Mouse (Mus musculus): ENCODE measurements at regions not wholly inside any gene's neighbourhood (a gene's known extent, or its start where the extent isn't known, plus 50 kb on each side); places are given as distances from the start of the nearest gene placed in this dataset.

- intact Hi-C loops (cut with DNase I) = no loop called here
- no peak for DNase-seq (ENCODE audit: low spot score in 2 of 2)
These were observed 129.0 kb downstream of the Bod1 start for GRCm38 (mm10) chr11:31542635-31543219.

- DNase-seq (ENCODE audit: low spot score in 2 of 2) = no peak
- intact Hi-C loops (cut with DNase I) = no loop called here
These were observed 130.3 kb downstream of the Bod1 start for GRCm38 (mm10) chr11:31541425-31541824.

DNA sequence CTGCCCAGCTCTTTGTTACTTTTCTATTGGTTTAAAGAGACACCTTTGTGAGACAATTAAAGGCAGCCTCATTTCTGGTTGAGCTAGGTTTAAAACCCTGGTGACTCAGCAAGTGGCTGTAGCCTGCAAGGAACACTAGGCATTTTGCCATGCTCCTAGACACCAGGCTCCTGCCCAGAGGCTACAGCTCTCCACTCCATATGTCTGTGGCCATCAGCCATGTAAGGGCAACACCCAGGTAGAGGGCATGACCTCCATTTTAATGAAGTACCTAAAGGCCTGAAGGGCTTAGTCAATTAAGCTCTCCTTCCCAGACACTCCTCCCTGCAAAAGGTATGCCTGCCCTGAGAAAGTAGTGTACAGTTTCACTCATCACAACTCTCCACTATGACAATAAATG, 130.9 kb downstream of the Bod1 start:
- intact Hi-C loops (cut with DNase I) = no loop called here
- DNase-seq (ENCODE audit: low spot score in 2 of 2) = no peak

DNA sequence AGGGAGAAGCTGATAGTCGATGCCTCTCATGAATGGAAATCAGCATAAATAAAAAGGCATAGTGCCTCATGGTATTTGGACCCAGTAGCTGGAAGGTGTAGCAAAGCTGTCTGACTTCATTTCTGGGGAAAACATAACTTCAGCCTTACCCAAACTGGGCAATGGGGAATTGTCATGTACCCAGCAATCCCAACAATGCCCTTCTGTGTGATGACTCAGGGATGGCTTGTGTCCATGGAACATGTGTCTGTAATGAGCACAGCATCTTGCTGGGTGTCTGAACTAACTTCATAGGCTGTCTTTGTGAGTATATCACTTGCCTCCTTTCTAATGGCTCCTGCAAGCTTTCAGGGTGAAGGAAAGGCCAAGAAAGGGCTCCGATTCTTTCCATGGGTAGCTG, 140.3 kb downstream of the Bod1 start:
- no peak for DNase-seq (ENCODE audit: low spot score in 2 of 2)
- intact Hi-C loops (cut with DNase I) = no loop called here

- DNase-seq (ENCODE audit: low spot score in 2 of 2) = no peak
- intact Hi-C loops (cut with DNase I) = no loop called here
These were observed 140.8 kb downstream of the Bod1 start for GRCm38 (mm10) chr11:31530851-31531250.

DNA sequence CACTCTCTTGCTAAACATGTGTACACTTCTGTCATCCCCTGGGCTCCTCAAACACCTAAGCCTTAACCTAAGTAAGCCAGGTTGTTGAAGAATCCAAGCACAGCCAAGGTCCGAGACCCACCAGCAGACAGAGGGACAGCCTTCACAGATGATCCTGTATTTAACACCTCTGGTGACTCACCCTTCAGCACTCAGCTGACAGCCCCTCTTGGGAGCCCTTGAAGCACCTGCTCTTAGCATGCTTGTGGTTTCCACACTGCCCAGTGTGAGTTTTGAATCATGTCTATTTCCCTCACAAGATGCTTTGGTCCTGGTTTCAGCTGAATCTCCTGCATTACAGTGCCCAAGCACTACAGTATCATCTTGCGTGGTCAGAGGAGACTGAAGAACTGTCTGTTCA, 142.0 kb downstream of the Bod1 start:
- intact Hi-C loops (cut with DNase I) = no loop called here

DNA sequence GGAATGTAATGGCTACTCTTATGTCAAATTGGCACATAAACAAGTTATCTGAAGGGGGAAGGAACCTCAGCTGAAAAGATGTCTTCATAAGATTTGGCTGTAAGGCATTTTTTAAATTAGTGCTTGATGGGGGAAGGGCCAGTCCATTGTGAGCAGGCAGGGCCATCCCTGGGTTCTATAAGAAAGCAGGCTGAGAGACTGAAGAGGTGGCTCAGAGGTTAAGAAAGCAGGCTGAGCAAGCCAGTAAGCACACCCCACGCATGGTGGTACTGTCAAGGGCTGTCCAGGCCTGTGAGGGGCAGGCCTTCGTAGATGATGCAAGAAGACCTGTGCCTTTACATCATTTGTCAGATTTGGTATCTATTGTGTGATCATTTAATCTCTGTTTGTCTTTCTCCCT, 147.0 kb downstream of the Bod1 start:
- intact Hi-C loops (cut with DNase I) = no loop called here

More for the DNA sequence above, 142.0 kb downstream of the Bod1 start:
- no peak for DNase-seq (ENCODE audit: low spot score in 2 of 2)

GRCm38 (mm10) chr11:31524065-31524618, 147.5 kb downstream of the Bod1 start:
- intact Hi-C loops (cut with DNase I) = no loop called here
- no peak for DNase-seq (ENCODE audit: low spot score in 2 of 2)

More for the DNA sequence above, 147.0 kb downstream of the Bod1 start:
- no peak for DNase-seq (ENCODE audit: low spot score in 2 of 2)

GRCm38 (mm10) chr11:31522127-31522526, 149.6 kb downstream of the Bod1 start:
- intact Hi-C loops (cut with DNase I) = no loop called here

DNA sequence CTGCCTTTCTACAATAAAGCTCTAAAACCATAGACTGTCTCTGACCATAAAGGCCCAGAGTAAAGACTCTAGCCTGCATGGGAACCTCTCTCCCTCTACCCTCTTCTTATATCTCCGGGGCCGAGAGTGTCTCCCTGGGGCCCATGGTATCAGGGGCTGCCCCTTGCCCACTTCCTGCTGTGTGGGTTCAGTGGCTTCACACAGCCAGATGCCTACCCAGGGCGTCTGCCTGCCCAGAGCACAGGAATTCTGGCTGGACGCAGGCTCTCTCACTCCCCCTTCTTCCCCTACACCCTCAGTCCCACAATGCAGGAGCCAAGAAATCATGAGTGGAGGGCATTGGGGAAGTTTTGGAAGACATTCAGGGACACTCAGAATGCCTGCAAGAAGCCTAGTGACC, 150.8 kb downstream of the Bod1 start:
- intact Hi-C loops (cut with DNase I) = no loop called here
- no peak for DNase-seq (ENCODE audit: low spot score in 2 of 2)

More at GRCm38 (mm10) chr11:31522127-31522526, 149.6 kb downstream of the Bod1 start:
- no peak for DNase-seq (ENCODE audit: low spot score in 2 of 2)

DNA sequence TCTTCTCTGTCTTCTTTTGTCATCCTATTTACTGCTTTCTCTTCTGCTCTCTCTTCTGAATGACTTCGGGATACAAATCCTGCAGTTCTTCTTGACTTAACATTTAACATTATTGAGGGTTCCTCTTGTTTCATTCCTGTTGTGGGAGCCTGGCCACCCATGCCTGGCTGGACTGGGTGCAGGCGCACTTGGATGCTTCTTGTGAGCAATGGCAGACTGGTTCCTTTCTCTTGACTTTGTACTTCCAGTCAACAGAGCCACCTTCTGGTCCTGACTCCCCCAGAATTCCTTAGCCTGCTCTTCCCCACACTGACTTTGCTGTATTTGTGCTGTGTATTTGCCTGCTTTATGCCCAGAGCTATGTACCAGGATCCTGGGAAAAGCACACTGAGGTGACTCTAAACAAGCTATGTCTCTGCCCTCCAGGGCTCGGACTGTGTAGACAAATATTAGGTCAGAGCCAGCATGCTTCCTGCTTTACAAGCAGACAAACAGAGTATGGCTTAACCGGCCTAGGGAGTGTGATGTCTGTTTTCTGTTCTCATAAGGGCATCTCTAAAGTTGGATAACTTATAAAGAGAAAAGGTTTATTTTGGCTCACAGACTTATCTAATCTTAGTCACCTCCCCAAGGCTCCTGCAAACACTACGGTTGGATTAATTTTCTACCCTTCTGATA, 133.5 kb upstream of the Stc2 start:
- intact Hi-C loops (cut with DNase I) = no loop called here
- no peak for DNase-seq (ENCODE audit: low spot score in 2 of 2)

DNA sequence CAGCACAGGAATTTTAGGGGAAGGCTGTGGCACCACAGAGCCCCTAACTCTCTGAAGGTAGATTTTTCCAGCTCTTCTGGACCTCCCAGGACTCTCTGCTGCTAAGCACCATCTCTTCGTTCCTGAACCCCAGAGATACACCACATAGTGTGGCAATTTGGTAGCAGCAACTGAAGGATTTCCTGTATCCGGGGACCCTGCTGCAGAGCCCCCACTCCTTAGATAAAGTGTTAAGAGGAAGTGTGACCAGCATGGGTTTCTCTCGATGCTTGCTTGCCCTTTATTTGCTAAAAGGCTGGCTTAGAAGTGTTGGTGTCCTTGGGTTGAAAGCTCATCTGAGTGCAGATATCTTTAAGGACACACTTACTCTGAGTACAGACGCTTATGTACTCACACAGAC, 115.6 kb upstream of the Stc2 start:
- DNase-seq (ENCODE audit: low spot score in 2 of 2) = no peak
- intact Hi-C loops (cut with DNase I) = no loop called here

- DNase-seq (ENCODE audit: low spot score in 2 of 2) = no peak
- intact Hi-C loops (cut with DNase I) = no loop called here
These were observed 111.1 kb upstream of the Stc2 start for GRCm38 (mm10) chr11:31481057-31481340.

GRCm38 (mm10) chr11:31480225-31481056, 110.6 kb upstream of the Stc2 start:
- DNase-seq (ENCODE audit: low spot score in 2 of 2) = no peak
- intact Hi-C loops (cut with DNase I) = no loop called here

- intact Hi-C loops (cut with DNase I) = no loop called here
- DNase-seq (ENCODE audit: low spot score in 2 of 2) = no peak
These were observed 107.9 kb upstream of the Stc2 start for GRCm38 (mm10) chr11:31477763-31478162.

DNA sequence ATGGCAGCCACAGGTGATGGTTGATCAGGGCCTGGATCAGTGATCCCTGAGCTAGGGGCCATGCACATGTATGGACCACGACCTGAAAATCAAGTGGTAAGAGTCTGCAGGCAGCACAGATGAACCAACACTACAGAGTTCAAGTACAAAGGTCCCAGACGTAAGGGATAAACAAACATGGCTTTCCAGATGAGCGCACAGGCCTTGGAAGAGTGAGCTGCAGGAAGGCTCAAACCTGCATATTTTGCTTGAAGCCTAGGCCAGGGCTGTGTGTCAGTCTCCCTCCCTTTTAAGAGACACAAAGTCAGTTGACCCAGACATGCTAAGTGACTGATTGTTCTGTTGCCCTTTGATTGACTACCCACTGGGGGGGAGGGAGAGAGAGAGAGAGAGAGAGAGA, 107.2 kb upstream of the Stc2 start:
- no peak for DNase-seq (ENCODE audit: low spot score in 2 of 2)
- intact Hi-C loops (cut with DNase I) = no loop called here

- intact Hi-C loops (cut with DNase I) = no loop called here
These were observed 103.1 kb upstream of the Stc2 start for GRCm38 (mm10) chr11:31473017-31473416.

DNA sequence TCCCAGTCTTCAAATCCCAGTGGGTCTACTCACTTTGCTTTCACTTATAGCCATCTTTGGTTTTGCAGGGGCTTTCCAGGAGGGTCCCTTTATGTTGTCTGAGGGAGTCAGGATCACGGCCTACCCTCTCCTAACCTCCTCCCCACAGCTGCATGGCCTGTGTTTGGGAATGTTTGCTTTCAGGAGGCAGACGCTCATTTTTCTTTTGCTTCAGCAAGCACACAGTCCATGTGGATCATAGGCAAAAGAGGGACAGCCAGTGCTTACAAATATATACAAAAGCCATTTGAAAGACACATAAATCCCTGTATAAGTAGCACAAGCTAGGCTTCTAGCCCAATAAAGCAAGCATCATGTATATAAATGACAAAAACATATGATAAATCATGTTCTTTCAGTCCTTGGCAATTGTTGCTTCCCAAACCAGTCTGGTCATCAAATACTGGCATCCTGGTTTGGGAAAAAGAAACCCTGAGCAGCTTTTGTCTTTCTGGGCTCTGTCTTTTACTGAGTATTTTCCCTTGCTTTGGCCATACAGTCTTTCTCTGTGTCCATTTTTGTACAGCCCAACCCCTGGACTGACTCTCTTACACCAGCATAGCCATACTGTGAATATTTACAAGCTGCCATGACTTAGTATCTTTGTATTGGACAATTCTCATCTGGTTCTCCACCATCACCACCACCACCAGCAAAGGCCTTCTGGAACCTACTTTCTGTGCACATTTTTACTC, 101.0 kb upstream of the Stc2 start:
- intact Hi-C loops (cut with DNase I) = no loop called here
- DNase-seq (ENCODE audit: low spot score in 2 of 2) = no peak

More at GRCm38 (mm10) chr11:31473017-31473416, 103.1 kb upstream of the Stc2 start:
- no peak for DNase-seq (ENCODE audit: low spot score in 2 of 2)

DNA sequence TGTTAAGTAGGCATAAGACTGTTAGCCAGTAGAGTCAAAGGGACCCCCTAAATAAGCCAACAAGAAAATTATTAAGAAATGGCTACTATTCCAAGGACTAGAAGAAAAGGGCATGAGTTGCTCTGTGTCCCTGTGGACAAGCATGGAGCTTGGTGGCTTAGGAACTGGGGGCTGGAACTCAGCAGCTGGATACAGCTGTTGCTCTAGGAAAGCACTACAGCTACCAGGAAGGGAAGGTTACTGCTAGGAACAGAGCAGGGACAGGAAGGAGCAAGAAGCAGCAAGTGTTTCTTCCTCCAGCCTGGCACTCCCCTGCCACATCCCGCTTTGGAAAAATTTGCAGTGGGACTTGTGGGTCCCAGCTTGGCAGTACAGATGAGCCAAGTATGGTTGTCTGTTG, 95.0 kb upstream of the Stc2 start:
- DNase-seq (ENCODE audit: low spot score in 2 of 2) = no peak
- intact Hi-C loops (cut with DNase I) = no loop called here

GRCm38 (mm10) chr11:31462440-31462839, 92.6 kb upstream of the Stc2 start:
- no peak for DNase-seq (ENCODE audit: low spot score in 2 of 2)
- intact Hi-C loops (cut with DNase I) = no loop called here

All from left cerebral cortex, postnatal 36 days (tissue).